Mouse (Mus musculus) monocyte, adult 2 months (primary cell): ENCODE data around the gene Scarb2.
A peak's percentile ranks its signal among the peaks of the same experiment; 100 is the strongest.

Experiments
- DNase-seq, 2 experiments: peaks; one replicate each; pipeline ENCODE4 v3.0.0; 2022; ENCODE audit warnings: low spot score in 2 of 2, low read depth in 1 of 2

Gene Scarb2

DNA sequence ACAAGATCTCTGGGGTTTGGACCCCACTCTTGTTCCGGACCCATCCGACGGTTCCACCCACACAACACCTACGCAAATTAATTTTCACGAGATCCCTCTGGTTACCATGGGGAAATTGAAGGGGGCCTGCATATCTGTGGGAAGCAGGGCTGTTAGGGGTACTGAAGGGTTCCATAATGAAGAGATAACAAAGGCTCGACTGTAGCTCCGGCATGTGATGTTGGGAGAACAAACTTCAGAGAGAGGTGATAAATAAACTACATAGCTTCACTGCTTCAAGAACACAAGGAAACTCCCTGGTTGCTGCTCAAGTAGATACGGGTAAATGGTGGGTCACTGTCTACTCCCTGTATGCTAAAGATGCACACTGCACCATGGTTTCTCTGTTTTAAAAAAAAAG lies 68.1 kb downstream of the Scarb2 start:
- DNase-seq, result no peak

DNA sequence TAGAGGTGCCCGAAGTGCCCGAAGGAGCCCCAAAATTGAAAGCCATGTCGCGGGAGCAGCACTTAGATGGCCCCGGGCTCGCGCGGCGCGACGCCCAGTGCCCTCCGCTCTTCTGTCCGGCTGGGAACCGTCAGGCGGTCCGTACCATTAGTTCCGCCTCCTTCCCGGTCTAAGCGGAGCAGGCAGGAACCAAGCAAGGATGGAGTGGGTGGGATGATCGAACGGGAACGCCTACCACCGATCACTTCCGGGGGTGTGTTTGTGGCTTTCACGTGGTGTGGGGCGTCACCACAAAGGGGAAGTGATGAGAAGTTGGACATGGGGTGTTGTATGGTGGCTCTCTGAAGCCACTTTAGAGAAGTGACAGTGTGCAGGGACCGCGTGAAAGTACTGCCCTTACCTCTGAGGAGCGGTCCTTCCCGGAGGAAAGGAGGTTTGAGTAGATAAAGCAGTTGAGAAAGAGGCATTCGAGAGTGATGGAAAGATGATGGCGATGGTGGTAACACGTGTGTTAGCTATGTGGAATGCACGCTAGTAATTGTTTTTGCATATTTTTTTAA lies 71.5 kb downstream of the Scarb2 start, which contains the start of gene Nup54:
Gene Nup54, minus strand, starts transcription at position 195 of the 560 bp plus-strand sequence.
- peak; percentile 98 to 99 for DNase-seq

DNA sequence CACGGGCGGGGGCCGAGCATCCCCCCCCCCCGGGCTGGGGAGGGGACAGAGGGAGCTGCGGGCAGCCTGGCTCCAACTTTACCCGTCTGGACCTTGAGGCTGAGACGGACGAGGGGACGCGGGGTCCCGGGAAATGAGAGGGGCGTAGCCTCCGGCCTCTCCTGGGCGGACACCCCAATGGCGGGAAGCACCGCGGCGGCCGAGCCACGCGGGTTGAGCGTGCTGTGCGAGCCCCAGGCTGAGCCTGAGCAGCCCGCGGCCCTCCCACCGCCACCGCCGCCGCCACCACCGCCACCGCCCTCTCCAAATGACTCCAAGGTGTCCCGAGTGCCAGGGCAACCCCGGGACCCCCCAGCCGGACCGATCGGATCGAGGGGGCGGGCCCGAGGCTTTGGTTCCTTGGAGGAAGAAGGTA lies 72.1 kb downstream of the Scarb2 start:
- no peak for DNase-seq

DNA sequence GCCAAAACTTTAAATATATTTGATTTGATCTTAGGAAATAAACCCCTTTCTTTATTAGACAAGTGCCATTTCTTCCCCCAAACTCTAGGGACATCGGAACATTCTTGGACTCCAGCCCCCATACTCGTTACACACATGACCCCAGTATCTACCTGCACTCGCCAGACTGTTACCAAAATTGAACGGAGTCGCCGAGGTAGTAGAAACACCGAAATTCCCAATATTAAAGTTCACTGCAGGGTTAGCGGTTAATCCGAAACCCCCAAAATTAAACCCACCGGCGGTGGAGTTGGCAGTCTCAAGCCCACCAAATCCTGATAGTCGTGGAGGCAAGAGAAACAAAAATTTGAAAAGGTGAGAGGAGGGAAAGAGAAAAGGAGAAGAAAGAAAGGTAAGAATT lies 72.6 kb downstream of the Scarb2 start:
- no peak for DNase-seq

- no peak for DNase-seq
Measured at GRCm38 (mm10) chr5:92431611-92432010, 75.0 kb downstream of the Scarb2 start.

GRCm38 (mm10) chr5:92430723-92431122 lies 75.9 kb downstream of the Scarb2 start:
- DNase-seq, result no peak

DNA sequence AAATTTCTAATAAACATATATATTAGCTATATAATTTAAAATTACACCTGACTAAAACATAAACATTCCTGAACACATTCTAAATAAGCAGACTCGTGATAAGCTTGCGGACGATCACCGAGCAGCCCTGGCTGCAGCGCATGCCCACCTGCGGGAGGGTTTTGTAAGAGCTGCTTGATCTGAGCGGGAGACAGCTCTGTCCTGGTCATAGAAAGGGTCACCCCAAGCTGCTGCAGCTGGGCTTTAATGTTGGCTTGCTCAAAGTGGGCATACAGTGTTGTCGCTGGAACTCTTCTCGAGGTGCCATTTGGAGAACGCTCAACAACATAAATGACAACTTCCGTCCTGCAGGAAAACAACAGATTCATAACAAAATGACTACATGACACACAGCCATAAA lies 82.5 kb downstream of the Scarb2 start:
- DNase-seq, result no peak

DNA sequence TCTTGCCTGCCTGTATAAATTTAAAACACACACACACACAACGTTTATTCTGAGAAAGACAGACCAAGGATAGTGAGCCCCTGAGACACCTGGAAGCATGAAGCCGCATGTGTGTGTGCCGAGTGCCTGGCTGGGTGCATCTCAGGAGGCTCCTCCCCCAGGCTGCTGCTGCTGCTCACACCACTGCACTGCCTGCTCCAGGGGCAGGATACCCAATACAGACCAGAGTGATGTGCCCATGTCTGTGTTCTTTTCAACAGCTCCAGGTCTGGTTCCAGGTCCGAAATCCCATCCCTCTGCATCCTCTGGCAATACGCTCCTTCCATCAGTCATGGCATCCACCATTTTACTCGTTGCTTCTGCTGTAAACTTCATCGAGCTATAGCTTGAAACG lies 92.7 kb downstream of the Scarb2 start:
- DNase-seq, result no peak

- DNase-seq, result no peak
Measured at GRCm38 (mm10) chr5:92413271-92413981, 93.2 kb downstream of the Scarb2 start.

DNA sequence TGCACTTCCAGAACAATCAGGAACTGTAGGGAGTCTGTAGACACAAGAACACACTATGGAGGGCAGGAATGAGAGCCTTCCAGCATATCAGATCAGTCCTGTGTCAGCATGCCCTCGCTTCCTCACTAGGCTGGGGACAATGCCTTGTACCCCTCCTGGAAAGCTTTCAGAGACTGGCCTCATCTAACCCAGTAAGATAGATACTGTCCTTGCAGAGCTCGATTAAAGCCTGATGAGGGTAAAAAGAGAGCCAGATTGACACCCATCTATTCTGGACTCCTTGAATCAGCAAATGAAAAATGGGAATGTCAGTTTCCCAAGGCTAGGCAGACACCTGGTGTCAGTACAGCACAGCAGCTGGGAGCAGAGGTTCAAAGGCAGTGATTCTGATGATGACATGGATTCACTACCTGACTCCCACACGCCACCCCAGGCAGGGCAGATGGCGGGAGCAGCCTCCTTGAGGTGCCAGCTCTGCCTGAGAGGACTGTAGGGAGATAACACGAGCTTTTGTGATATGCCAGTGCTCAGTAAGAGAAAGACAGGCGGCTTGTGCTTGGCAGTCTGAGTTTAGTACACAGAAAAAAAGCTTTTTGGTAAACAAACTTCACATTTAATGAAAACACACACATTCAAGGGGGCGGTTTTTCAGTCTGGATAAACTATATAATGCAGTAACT lies 95.0 kb downstream of the Scarb2 start:
- DNase-seq, result no peak

DNA sequence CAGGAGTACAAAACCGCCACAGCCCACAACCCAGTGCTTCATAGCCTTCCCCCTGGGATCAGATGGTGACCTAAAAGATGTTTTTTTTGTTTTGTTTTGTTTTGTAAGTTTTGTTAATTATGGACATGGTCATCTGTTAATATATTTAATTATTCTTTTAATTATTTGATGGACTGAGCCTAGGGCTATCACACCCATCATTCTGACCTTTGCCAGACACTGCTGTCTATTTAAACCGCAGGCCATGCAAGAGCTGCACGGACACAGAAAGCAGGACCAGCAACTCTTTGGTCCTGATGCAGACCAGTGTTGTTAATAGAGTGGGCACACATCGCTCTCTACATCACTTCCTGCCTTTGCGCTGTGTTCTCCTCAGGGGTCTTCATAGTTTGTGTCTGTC lies 96.1 kb downstream of the Scarb2 start:
- DNase-seq, result no peak

- no peak for DNase-seq
Measured at GRCm38 (mm10) chr5:92409361-92410155, 97.1 kb downstream of the Scarb2 start.

GRCm38 (mm10) chr5:92404400-92404678 lies 102.3 kb downstream of the Scarb2 start:
- DNase-seq, result no peak

DNA sequence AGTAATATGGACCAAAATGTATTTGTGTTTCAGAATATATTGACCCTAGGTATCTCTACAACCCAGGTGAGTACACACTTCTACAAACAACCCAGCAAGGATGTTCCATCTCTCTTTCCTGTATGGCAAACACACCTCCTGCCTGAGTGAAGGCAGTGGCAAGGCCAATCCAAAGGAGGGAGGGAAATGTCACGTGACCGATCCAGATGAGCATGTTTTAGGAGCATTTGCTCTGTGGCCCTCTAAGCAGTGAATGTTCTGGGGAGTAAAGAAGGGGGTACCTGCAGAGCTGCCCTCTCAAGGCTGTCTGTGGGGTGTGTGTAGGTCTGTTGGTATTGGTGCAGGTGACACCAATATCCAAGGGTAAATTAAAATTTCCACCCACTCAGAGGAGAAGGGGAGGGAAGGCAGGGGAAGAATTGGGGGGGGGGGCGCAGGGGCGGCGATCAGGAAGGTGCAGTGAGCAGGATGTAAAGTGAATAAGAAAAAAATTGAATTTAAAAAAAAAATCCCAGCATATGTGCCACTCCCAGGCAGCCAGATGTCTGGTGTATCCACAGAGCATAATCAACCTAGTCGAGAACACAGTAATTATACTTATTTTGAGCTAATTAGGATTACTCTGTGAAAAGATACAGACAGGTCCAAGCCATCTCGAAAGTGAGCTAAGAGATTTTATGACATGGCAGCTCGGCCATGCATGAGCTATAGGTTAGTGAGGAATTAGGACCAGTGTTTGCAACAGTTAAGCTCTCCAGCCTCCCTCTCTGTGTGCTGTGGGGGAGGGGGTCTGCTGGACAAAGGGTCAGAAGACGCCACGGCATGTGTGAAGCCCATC lies 102.9 kb downstream of the Scarb2 start:
- no peak for DNase-seq

- no peak for DNase-seq
Measured at GRCm38 (mm10) chr5:92402816-92403215, 103.8 kb downstream of the Scarb2 start.

DNA sequence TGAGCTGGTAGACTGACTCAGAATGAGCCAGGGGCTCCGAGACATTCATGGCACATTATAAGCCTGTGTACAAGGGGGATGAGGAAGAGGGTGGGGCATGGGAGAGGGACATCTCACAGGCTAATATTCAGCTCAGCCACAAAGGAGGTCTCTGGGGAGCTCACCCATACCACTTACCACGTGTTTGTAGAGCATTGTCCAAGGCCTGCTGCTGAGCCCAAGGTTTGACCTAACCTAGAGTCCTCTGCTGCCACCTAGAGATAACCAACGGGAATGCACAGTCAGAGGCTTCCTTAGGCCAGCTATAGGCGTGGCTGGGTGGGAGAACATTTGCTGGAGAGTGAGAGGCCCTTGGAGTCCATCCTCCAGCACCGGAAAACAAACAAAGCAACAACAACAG lies 108.5 kb downstream of the Scarb2 start:
- DNase-seq, result peak; percentile 37 to 49

DNA sequence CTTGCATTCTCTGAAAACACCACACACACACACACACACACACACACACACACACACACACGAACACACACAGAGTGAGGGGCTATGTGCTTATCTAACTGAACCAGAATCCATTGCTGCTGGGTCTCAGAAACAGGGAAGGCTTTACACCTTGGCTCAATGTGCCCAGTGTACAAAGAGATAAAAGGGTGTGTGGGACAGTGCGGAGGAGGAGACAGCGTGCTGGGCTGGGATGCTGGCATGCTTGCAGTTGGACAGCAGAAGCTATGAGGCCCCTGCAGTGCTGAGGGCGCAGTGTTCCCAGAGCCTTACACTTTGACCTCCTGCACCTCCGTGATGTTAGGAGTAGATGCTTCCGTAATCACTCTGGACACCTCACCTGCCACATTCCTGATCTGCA lies 110.2 kb downstream of the Scarb2 start:
- no peak for DNase-seq

- DNase-seq, result no peak
Measured at GRCm38 (mm10) chr5:92395764-92396163, 110.9 kb downstream of the Scarb2 start.

DNA sequence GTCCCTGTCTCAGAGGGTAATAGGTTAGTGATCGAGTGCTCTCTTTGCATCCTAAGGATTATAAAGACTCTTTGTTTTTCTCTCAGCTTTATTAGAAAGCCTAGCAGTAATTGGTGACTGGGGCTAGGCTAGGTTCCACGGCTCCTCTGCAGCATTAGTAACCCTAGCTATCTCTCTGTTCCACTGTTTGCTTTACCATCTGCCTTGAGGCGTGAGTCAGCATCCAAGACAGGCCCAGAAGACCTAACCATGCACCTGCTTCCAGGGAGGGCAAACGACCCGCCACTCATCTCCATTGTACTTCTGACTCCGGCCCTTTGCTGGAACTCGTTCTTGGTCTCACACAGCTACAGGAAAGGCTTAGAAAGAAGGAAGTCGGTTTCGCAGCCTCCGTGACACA lies 112.8 kb downstream of the Scarb2 start:
- DNase-seq, result no peak

GRCm38 (mm10) chr5:92392542-92392941 lies 114.1 kb downstream of the Scarb2 start:
- DNase-seq, result no peak
